Mouse (Mus musculus): ENCODE data around the gene Gtf2a2.

GRCm38 (mm10) chr9:70024648-70025047 lies 12.3 kb downstream of the Gtf2a2 start:
- TF ChIP-seq E2F4 (IDR thresholded peaks at IDR 0.05; ENCODE audit: insufficient read depth) (no peak), POLR2A (IDR thresholded peaks at IDR 0.05; ENCODE audit: insufficient read length, low read depth) (no peak), MAX (IDR thresholded peaks at IDR 0.05; ENCODE audit: low read depth) (no peak), USF1 (IDR thresholded peaks at IDR 0.05; ENCODE audit: low read depth) (no peak), MYOD1 (IDR thresholded peaks at IDR 0.05; ENCODE audit: control insufficient read depth in 1 of 3, insufficient read length in 2 of 3, low read depth in 2 of 3) (no peak), POLR2AphosphoS2 (IDR thresholded peaks at IDR 0.05; ENCODE audit: insufficient read length, low read depth) (no peak), SRF (IDR thresholded peaks at IDR 0.05; ENCODE audit: control insufficient read depth, insufficient read length, low read depth) (no peak), TCF3 (IDR thresholded peaks at IDR 0.05; ENCODE audit: insufficient read length, low read depth) (no peak), REST (IDR thresholded peaks at IDR 0.05; ENCODE audit: insufficient read depth, insufficient read length) (no peak), MYOG (IDR thresholded peaks at IDR 0.05; ENCODE audit: control insufficient read depth in 1 of 3, insufficient read depth in 1 of 3, insufficient read length in 2 of 3, low read depth in 2 of 3) (no peak), TCF12 (IDR thresholded peaks at IDR 0.05; ENCODE audit: insufficient read depth, poor library complexity, severe bottlenecking) (no peak)

Data from myocyte (in vitro differentiated cells).